Comparison of ENCODE assay signal across 26 mouse cellular contexts in the genomic region with DNA sequence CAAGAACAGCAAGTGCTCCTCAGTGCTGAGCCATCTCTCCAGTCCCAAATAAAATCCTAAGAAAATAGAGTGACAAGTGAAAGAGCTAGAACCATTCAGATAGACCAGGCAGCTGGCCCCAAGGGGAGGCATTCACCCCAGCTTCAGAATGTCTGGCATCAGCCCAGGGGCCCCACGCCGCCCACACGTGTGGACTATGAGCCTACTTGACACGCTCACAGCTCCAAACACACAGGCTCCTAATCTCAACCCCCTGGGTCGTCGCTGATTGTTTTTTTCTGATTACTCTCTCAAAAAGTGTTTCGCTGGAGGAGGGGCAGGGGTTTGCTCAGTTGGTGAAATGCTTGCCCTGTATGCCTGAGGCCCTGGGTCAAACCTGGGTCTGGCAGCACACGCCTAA.
DNase-seq lines count a peak whose midpoint lies in the region; ATAC-seq and TF ChIP-seq lines count a peak whose summit lies in the region.
"Had no signal": no experiment of that assay in that cellular context is flagged by ENCODE, and none has a peak within 500 bp of the region (broad histone marks: within the 10 kb centered on the region; RNA-seq: fewer than 3 reads in every experiment).

No protein-coding gene starts in this region.

- peaks cover 71% of the 10 kb centered on the region for H3K4me1 ChIP-seq in heart, embryonic 10.5 days
- H3K4me1 ChIP-seq in heart, embryonic 13.5 days = peaks cover 70% of the 10 kb centered on the region
- H3K4me1 ChIP-seq in MEL (ENCODE audit: control insufficient read depth in 1 of 2, insufficient read depth in 2 of 2, low read length in 2 of 2) = peaks cover 43 to 72% of the 10 kb centered on the region in 2 experiments

- ATAC-seq in heart, embryonic 13.5 days (ENCODE audit: extremely low read depth, insufficient number of reproducible peaks, low FRiP score, low TSS enrichment) = no peak
- ATAC-seq: CD4-positive, CD25-positive, alpha-beta regulatory T cell, adult 4 months; forebrain, embryonic 14.5 days; forebrain, embryonic 16.5 days had no signal

- 0 out of 2 replicates have a peak overlapping the region, but pooled peaks have one; percentile 25 for H3K27ac ChIP-seq in heart, embryonic 10.5 days
- no peak overlapping the region for H3K27ac ChIP-seq in heart, embryonic 13.5 days (replicated peaks)
- H3K27ac ChIP-seq in MEL (ENCODE audit: control insufficient read depth, low read depth, low read length) = peak overlapping the region; percentile 55
- H3K27ac ChIP-seq: embryonic facial prominence, embryonic 13.5 days; embryonic facial prominence, embryonic 15.5 days; forebrain, embryonic 10.5 days; forebrain, embryonic 12.5 days had no signal

- DNase-seq in cerebellum, adult 11-12 months = peak; percentile 52
- no peak for DNase-seq in cerebellum, adult 11 months
- DNase-seq in heart, embryonic 10.5 days (ENCODE audit: low spot score) = no peak
- no peak for DNase-seq in heart, adult 8-10 months (ENCODE audit: low spot score)
- no peak for DNase-seq in heart, adult 9 months (ENCODE audit: low spot score in 2 of 2)
- DNase-seq in MEL (ENCODE audit: low read depth, low spot score) = peak; percentile 50
- DNase-seq: adrenal gland, adult 2 months; adrenal gland, postnatal 10 days; adrenal gland, postnatal 25 days; B cell, adult 2 months; cerebellum, adult 18-20 months; cerebellum, adult 8-10 months; cerebellum, postnatal 14 days; cerebellum, postnatal 36 days; embryo, embryonic 11 days had no signal

- TF ChIP-seq POLR2A in MEL (IDR thresholded peaks at IDR 0.05; ENCODE audit: control insufficient read depth in 1 of 2, insufficient read depth in 1 of 2, low read depth in 1 of 2, low read length in 2 of 2, poor library complexity in 1 of 2) = no peak

- peaks cover 66% of the 10 kb centered on the region for H3K79me2 ChIP-seq in MEL (ENCODE audit: control insufficient read depth, insufficient read depth, low read length, poor library complexity)

- peak overlapping the region; percentile 44 for H3K9ac ChIP-seq in heart, embryonic 13.5 days
- H3K9ac ChIP-seq in MEL (ENCODE audit: control insufficient read depth, low read depth, low read length, poor library complexity, severe bottlenecking) = no peak overlapping the region; the same call in 1 of the 2 replicates
- H3K9ac ChIP-seq: embryonic facial prominence, embryonic 13.5 days; embryonic facial prominence, embryonic 15.5 days; forebrain, embryonic 12.5 days had no signal

- WGBS in heart, embryonic 10.5 days = 64% methylated on average over 8 of the region's 8 CpGs
- 41% methylated on average over 8 of the region's 8 CpGs for WGBS in heart, embryonic 13.5 days

- H3K4me3 ChIP-seq in heart, embryonic 10.5 days = no peak overlapping the region
- no peak overlapping the region for H3K4me3 ChIP-seq in heart, embryonic 13.5 days
- H3K4me3 ChIP-seq in MEL (ENCODE audit: control insufficient read depth in 1 of 2, insufficient read depth in 1 of 2, low read depth in 2 of 2, low read length in 2 of 2) = no peak overlapping the region
- H3K4me3 ChIP-seq: embryonic facial prominence, embryonic 13.5 days; embryonic facial prominence, embryonic 15.5 days; erythroblast, embryonic 14.5 days; forebrain, embryonic 10.5 days; forebrain, embryonic 12.5 days had no signal

- H3K27me3 ChIP-seq in heart, embryonic 10.5 days (ENCODE audit: insufficient read depth, poor library complexity, severe bottlenecking) = no peaks in the 10 kb centered on the region
- no peaks in the 10 kb centered on the region for H3K27me3 ChIP-seq in heart, embryonic 13.5 days (replicated peaks)
- H3K27me3 ChIP-seq in MEL (ENCODE audit: control insufficient read depth in 1 of 2, insufficient read depth in 2 of 2, low read length in 2 of 2) = no peaks in the 10 kb centered on the region
- H3K27me3 ChIP-seq: CH12.LX; embryonic facial prominence, embryonic 13.5 days; embryonic facial prominence, embryonic 15.5 days; forebrain, embryonic 12.5 days had no signal

- no peaks in the 10 kb centered on the region for H3K9me3 ChIP-seq in heart, embryonic 10.5 days
- H3K9me3 ChIP-seq in heart, embryonic 13.5 days = no peaks in the 10 kb centered on the region
- H3K9me3 ChIP-seq in MEL (replicated peaks; ENCODE audit: insufficient read depth, low read length) = no peaks in the 10 kb centered on the region
- H3K9me3 ChIP-seq: embryonic facial prominence, embryonic 13.5 days; embryonic facial prominence, embryonic 15.5 days; forebrain, embryonic 10.5 days; forebrain, embryonic 12.5 days; G1E had no signal

- peaks cover 37% of the 10 kb centered on the region for H3K36me3 ChIP-seq in heart, embryonic 10.5 days
- H3K36me3 ChIP-seq in heart, embryonic 13.5 days = peaks cover 40% of the 10 kb centered on the region
- H3K36me3 ChIP-seq in MEL (ENCODE audit: control insufficient read depth in 1 of 2, insufficient read depth in 2 of 2, low read length in 2 of 2) = peaks cover 34 to 66% of the 10 kb centered on the region in 2 experiments
- H3K36me3 ChIP-seq: embryonic facial prominence, embryonic 13.5 days; embryonic facial prominence, embryonic 15.5 days; forebrain, embryonic 10.5 days; forebrain, embryonic 12.5 days had no signal

- H3K4me2 ChIP-seq in heart, embryonic 13.5 days = no peak overlapping the region
- H3K4me2 ChIP-seq: embryonic facial prominence, embryonic 13.5 days; embryonic facial prominence, embryonic 15.5 days; forebrain, embryonic 12.5 days had no signal

- TF ChIP-seq CTCF in MEL (IDR thresholded peaks at IDR 0.05 in 2 of 3, conservative IDR thresholded peaks at IDR 0.05 in 1 of 3; ENCODE audit: control insufficient read depth in 1 of 3, insufficient read depth in 1 of 3, low read depth in 2 of 3, low read length in 3 of 3, poor library complexity in 1 of 3, severe bottlenecking in 1 of 3) = no peak

- TF ChIP-seq EP300 in MEL (IDR thresholded peaks at IDR 0.05; ENCODE audit: low read depth in 1 of 2, low read length in 2 of 2) = peak in 1 of 2 experiments; percentile 64; a peak in 2 of 4 replicates

- TF ChIP-seq RAD21 in MEL (IDR thresholded peaks at IDR 0.05; ENCODE audit: low read depth, low read length) = no peak

TF ChIP-seq in MEL, 35 proteins besides CTCF, POLR2A, EP300 and RAD21:
- no peak for TF ChIP-seq ZKSCAN1 (IDR thresholded peaks at IDR 0.05; ENCODE audit: low read depth, low read length)
- no peak for TF ChIP-seq MYC (IDR thresholded peaks at IDR 0.05; ENCODE audit: low read depth, low read length)
- TF ChIP-seq MXI1 (IDR thresholded peaks at IDR 0.05; ENCODE audit: low read depth, low read length) = peak; percentile 67; the same call in 1 of the 2 replicates
- TF ChIP-seq SMC3 (IDR thresholded peaks at IDR 0.05; ENCODE audit: low read depth, low read length) = no peak
- peak; percentile 35; the same call in 1 of the 2 replicates for TF ChIP-seq ETS1 (IDR thresholded peaks at IDR 0.05; ENCODE audit: low read depth, low read length)
- TF ChIP-seq MEF2A (IDR thresholded peaks at IDR 0.05; ENCODE audit: extremely low read depth, insufficient replicate concordance, low read depth, low read length, poor library complexity, severe bottlenecking) = no peak
- 0 out of 2 replicates have a peak, but pooled peaks have one; percentile 34 for TF ChIP-seq RCOR1 (IDR thresholded peaks at IDR 0.05; ENCODE audit: low read depth, low read length)
- TF ChIP-seq MAFK (IDR thresholded peaks at IDR 0.05; ENCODE audit: borderline replicate concordance, low read depth, low read length) = no peak
- TF ChIP-seq JUND (IDR thresholded peaks at IDR 0.05; ENCODE audit: low read depth, low read length) = no peak
- peak; percentile 23; the same call in 1 of the 2 replicates for TF ChIP-seq GATA1 (IDR thresholded peaks at IDR 0.05; ENCODE audit: low read depth, low read length)
- 0 out of 2 replicates have a peak, but pooled peaks have one; percentile 37 for TF ChIP-seq BHLHE40 (IDR thresholded peaks at IDR 0.05; ENCODE audit: borderline replicate concordance, low read depth, low read length)
- TF ChIP-seq SIN3A (IDR thresholded peaks at IDR 0.05; ENCODE audit: low read length) = peak; percentile 31; the same call in 1 of the 2 replicates
- no peak for TF ChIP-seq KAT2A (conservative IDR thresholded peaks at IDR 0.05; ENCODE audit: low read depth, low read length)
- TF ChIP-seq POLR2AphosphoS2 (IDR thresholded peaks at IDR 0.05; ENCODE audit: low read length) = no peak
- no peak for TF ChIP-seq MYB (IDR thresholded peaks at IDR 0.05; ENCODE audit: low read depth, low read length)
- TF ChIP-seq MAX (IDR thresholded peaks at IDR 0.05; ENCODE audit: low read length) = no peak
- TF ChIP-seq MAZ (IDR thresholded peaks at IDR 0.05; ENCODE audit: low read depth, low read length) = no peak

Comparison
In these comparisons a context has a peak if more than half of its experiments do, and no peak if none do; other contexts are left out.
1. DNase-seq: peak in cerebellum, adult 11-12 months (single experiment) and MEL (single experiment); none in cerebellum, adult 11 months (single experiment), heart, embryonic 10.5 days (single experiment), heart, adult 8-10 months (single experiment) and heart, adult 9 months (0 of 2).